14 mouse cellular contexts compared by ENCODE assay signal in the genomic region with DNA sequence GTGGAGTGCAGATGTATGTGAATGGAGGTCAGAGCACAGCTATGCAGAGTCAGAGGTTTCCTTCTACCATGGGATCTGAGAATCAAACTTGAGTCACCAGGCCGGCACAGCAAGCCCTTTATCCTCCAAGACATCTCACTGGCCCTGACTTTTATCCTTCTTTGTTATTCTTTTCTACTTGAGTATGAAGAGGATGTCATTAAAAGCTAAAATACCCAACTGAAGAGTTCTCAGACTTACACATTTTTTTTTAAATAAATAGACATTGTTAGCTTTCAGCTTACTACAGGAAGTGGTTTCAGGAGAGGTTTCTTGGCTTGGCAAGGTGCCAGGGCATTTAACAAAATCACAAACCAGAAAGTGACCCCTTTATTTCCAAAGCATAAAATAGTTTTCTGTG. TPM values are rescaled to one million over a fixed set of nuclear protein-coding genes. Genes with fewer than 3 reads are reported as not detected.
DNase-seq lines count a peak whose midpoint lies in the region; ATAC-seq lines count a peak whose summit lies in the region.
"Had no signal": no experiment of that assay in that cellular context is flagged by ENCODE, and none has a peak within 500 bp of the region (broad histone marks: within the 10 kb centered on the region; RNA-seq: fewer than 3 reads in every experiment).

No protein-coding gene starts in this region.

- H3K9me3 ChIP-seq in embryonic facial prominence, embryonic 11.5 days (replicated peaks; ENCODE audit: control insufficient read depth, low read length): no peaks in the 10 kb centered on the region
- H3K9me3 ChIP-seq in embryonic facial prominence, embryonic 10.5 days: no peaks in the 10 kb centered on the region
- H3K9me3 ChIP-seq in lung, embryonic 16.5 days (ENCODE audit: control insufficient read depth, low read length): no peaks in the 10 kb centered on the region
- H3K9me3 ChIP-seq: heart, embryonic 15.5 days; hindbrain, embryonic 13.5 days; megakaryocyte, embryonic 14.5 days had no signal

- DNase-seq in embryonic facial prominence, embryonic 11.5 days (ENCODE audit: low spot score): peak; percentile 20
- no peak for DNase-seq in embryonic facial prominence, embryonic 10.5 days (ENCODE audit: low spot score)
- DNase-seq in lung, postnatal 10 days: no peak
- DNase-seq in right cerebral cortex, postnatal 14 days: no peak
- DNase-seq in layer of hippocampus, postnatal 25 days (ENCODE audit: extremely low spot score in 1 of 2, low spot score in 1 of 2): no peak
- DNase-seq: cerebellum, adult 18-20 months; retina, postnatal 1 day had no signal

- no peak overlapping the region for H3K4me3 ChIP-seq in embryonic facial prominence, embryonic 11.5 days (ENCODE audit: low read depth, low read length)
- H3K4me3 ChIP-seq in embryonic facial prominence, embryonic 10.5 days: no peak overlapping the region
- no peak overlapping the region for H3K4me3 ChIP-seq in lung, embryonic 16.5 days (ENCODE audit: low read length)
- H3K4me3 ChIP-seq: heart, embryonic 15.5 days; hindbrain, embryonic 13.5 days; megakaryocyte, embryonic 14.5 days had no signal

- no peaks in the 10 kb centered on the region for H3K36me3 ChIP-seq in embryonic facial prominence, embryonic 11.5 days (replicated peaks; ENCODE audit: control insufficient read depth, insufficient read depth, low read depth, low read length)
- H3K36me3 ChIP-seq in embryonic facial prominence, embryonic 10.5 days (replicated peaks): no peaks in the 10 kb centered on the region
- no peaks in the 10 kb centered on the region for H3K36me3 ChIP-seq in lung, embryonic 16.5 days (ENCODE audit: control insufficient read depth, insufficient read depth, low read length)
- H3K36me3 ChIP-seq: heart, embryonic 15.5 days; hindbrain, embryonic 13.5 days had no signal

- no peak for ATAC-seq in embryonic facial prominence, embryonic 11.5 days (replicated peaks; ENCODE audit: insufficient number of reproducible peaks, low FRiP score, low TSS enrichment, low read depth)
- ATAC-seq in lung, embryonic 16.5 days (ENCODE audit: low read depth): peak; percentile 85
- peak; percentile 70 for ATAC-seq in common myeloid progenitor, adult 5-6 weeks (replicated peaks; ENCODE audit: low read depth, poor library complexity, severe bottlenecking)
- ATAC-seq in megakaryocyte progenitor cell, adult 5-6 weeks (replicated peaks; ENCODE audit: poor library complexity): 0 out of 2 replicates have a peak, but pooled peaks have one; percentile 31

- no peaks in the 10 kb centered on the region for H3K27me3 ChIP-seq in embryonic facial prominence, embryonic 11.5 days (ENCODE audit: control insufficient read depth, insufficient read depth, low read length)
- no peaks in the 10 kb centered on the region for H3K27me3 ChIP-seq in embryonic facial prominence, embryonic 10.5 days (replicated peaks; ENCODE audit: low read depth, poor library complexity, severe bottlenecking)
- no peaks in the 10 kb centered on the region for H3K27me3 ChIP-seq in lung, embryonic 16.5 days (ENCODE audit: control insufficient read depth, insufficient read depth, low read depth, low read length)
- H3K27me3 ChIP-seq: heart, embryonic 15.5 days; hindbrain, embryonic 13.5 days; megakaryocyte, embryonic 14.5 days had no signal

- H3K27ac ChIP-seq in embryonic facial prominence, embryonic 11.5 days (replicated peaks; ENCODE audit: low read depth, low read length): no peak overlapping the region
- no peak overlapping the region for H3K27ac ChIP-seq in embryonic facial prominence, embryonic 10.5 days (replicated peaks)
- H3K27ac ChIP-seq in lung, embryonic 16.5 days (ENCODE audit: low read length): no peak overlapping the region
- H3K27ac ChIP-seq: heart, embryonic 15.5 days; hindbrain, embryonic 13.5 days had no signal

- 36% methylated on average over 1 of the region's 1 CpGs for WGBS in embryonic facial prominence, embryonic 11.5 days
- 68% methylated on average over 1 of the region's 1 CpGs for WGBS in embryonic facial prominence, embryonic 10.5 days
- 9% methylated on average over 1 of the region's 1 CpGs for WGBS in lung, embryonic 16.5 days

- no peak overlapping the region for H3K9ac ChIP-seq in embryonic facial prominence, embryonic 11.5 days (replicated peaks; ENCODE audit: low read length)
- H3K9ac ChIP-seq in lung, embryonic 16.5 days (ENCODE audit: low read length): no peak overlapping the region
- H3K9ac ChIP-seq: heart, embryonic 15.5 days; hindbrain, embryonic 13.5 days had no signal

- H3K4me2 ChIP-seq in embryonic facial prominence, embryonic 11.5 days (ENCODE audit: low read depth, low read length): no peak overlapping the region
- no peak overlapping the region for H3K4me2 ChIP-seq in lung, embryonic 16.5 days (ENCODE audit: low read depth, low read length)
- H3K4me2 ChIP-seq: heart, embryonic 15.5 days; hindbrain, embryonic 13.5 days; liver, embryonic 11.5 days had no signal

- H3K4me1 ChIP-seq in embryonic facial prominence, embryonic 11.5 days (ENCODE audit: control insufficient read depth, insufficient read depth, low read length): no peaks in the 10 kb centered on the region
- no peaks in the 10 kb centered on the region for H3K4me1 ChIP-seq in embryonic facial prominence, embryonic 10.5 days
- peaks cover 3% of the 10 kb centered on the region; the same call in 1 of the 2 replicates for H3K4me1 ChIP-seq in lung, embryonic 16.5 days (replicated peaks; ENCODE audit: control insufficient read depth, insufficient read depth, low read length)
- H3K4me1 ChIP-seq: heart, embryonic 15.5 days; hindbrain, embryonic 13.5 days had no signal

RNA-seq across cellular contexts. Expression of gene Edil3, which starts 15.4 kb away (rescaled TPM):
- polyA plus RNA-seq in embryonic facial prominence, embryonic 11.5 days (2014; fragmentation: Nextera tagmentation; extraction: Ambion mirVana): 17.5 and 18.1 TPM in 2 replicates
- polyA plus RNA-seq in embryonic facial prominence, embryonic 10.5 days (2016; fragmentation: Nextera tagmentation; extraction: Ambion mirVana): 13.2 and 13.4 TPM in 2 replicates
- polyA plus RNA-seq in lung, embryonic 16.5 days (2015; fragmentation: Nextera tagmentation; extraction: Ambion mirVana): 9.4 and 9.7 TPM in 2 replicates
- total RNA-seq in common myeloid progenitor, adult 5-6 weeks (2017): not detected in 2 replicates
- not detected in 2 replicates for total RNA-seq in megakaryocyte progenitor cell, adult 5-6 weeks (2015)
- total RNA-seq in megakaryocyte progenitor cell, adult 5-6 weeks (2017): not detected in 2 replicates
- 10 to 100 TPM; 59.8 to 64.3 TPM for total RNA-seq in layer of hippocampus, postnatal 25 days (2021)

Comparison
In these comparisons a context has a peak if more than half of its experiments do, and no peak if none do; other contexts are left out.
1. RNA of gene Edil3, which starts 15.4 kb away (total RNA-seq): 59.8 to 64.3 TPM in layer of hippocampus, postnatal 25 days; not detected in common myeloid progenitor, adult 5-6 weeks and not detected in megakaryocyte progenitor cell, adult 5-6 weeks; every median in the first group is over 10 times any median in the second.